Mouse (Mus musculus) heart, adult 2 months (tissue): ENCODE results near the gene Myrfl.

ENCODE experiments used
- CTCF ChIP-seq: fragments of 200-600 bp; IDR thresholded peaks from 2 replicates; pipeline ENCODE4 v1.8.1; 2022; ENCODE audit warnings: antibody characterized with exemption, mild to moderate bottlenecking, moderate library complexity
- POLR2A ChIP-seq: fragments of 200-500 bp; IDR thresholded peaks from 2 replicates; pipeline ENCODE4 v1.6.1; 2011; ENCODE audit warnings: mild to moderate bottlenecking, low read depth, low read length, control low read depth; ENCODE audit not compliant: insufficient read depth

DNA sequence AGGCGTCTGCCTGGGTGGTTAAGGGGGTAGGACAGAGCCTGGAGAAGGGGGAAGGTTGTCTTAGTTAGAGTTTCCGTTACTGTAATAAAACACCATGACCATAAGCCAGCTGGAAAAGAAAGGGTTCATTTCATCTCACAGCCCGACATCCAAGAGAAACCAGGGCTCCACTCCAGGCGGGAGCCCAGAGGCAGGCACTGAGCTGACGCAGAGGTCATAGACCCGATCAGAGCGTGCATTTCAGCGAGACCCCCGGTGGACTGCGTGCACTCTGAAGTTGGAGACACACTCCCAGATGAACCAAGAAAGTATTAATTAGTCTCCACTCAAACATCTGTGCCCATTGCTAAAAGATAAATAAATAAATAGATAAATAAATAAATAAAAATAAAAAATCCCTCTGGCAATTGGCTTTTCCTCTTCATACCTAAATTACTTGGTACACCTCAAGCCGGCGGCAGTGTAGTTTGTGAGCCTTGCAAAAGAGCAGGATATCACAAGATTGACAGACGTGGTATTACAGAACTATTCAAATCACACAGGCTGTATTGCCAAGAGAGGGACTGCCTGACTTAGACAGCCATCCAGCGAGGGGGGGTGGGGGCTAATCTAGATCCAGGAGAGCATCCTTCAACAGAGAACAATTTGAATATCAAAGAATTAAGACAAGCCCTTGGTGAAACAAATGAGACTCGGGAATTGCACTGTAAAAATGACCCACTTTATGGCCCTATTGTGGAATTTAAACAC lies 81.2 kb downstream of the Myrfl start:
- no peak for TF ChIP-seq CTCF
- TF ChIP-seq POLR2A: no peak
